Comparison of ENCODE assay signal across 8 mouse cellular contexts in the genomic region with DNA sequence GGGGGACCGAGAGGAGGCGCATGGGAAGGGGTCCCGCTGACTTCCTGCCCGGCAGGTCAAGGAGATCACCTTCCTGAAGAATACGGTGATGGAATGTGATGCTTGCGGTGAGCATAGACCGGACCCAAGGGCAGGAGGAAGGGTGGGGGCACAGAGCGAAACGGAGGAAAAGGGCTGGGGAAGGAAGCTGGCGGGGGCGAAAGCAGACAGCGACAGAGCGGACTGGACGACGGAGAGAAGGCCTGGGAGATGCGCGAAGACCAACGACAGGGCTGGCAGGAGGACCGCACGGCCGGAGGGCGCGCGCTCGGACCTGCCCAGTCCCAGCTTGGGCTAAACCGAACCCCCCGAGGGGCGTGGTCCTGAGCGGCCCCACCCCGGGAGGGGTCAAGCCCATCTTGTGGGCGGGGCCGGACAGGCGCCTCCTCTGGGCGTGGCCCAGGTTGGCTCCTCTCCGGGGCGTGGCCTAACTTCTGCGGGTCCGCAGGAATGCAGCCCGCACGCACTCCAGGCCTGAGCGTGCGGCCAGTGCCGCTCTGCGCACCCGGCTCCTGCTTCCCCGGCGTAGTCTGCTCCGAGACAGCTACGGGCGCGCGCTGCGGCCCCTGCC. TPM values are rescaled to one million over a fixed set of nuclear protein-coding genes. Genes with fewer than 3 reads are reported as not detected.
DNase-seq lines count a peak whose midpoint lies in the region; ATAC-seq and TF ChIP-seq lines count a peak whose summit lies in the region.

No protein-coding gene starts in this region.

- H3K79me2 ChIP-seq in heart, adult 2 months (replicated peaks; ENCODE audit: control insufficient read depth, insufficient read depth, low read length), result no peaks in the 10 kb centered on the region

- WGBS in heart, adult 2 months, result 2% methylated on average over 53 of the region's 53 CpGs
- WGBS in lung, embryonic 15.5 days, result 1% methylated on average over 53 of the region's 53 CpGs
- WGBS in olfactory bulb, adult 2 months, result under 1% methylated on average over 53 of the region's 53 CpGs

- TF ChIP-seq EP300 in heart, adult 2 months (IDR thresholded peaks at IDR 0.05; ENCODE audit: insufficient read depth, low read depth, low read length), result no peak

- H3K9me3 ChIP-seq in lung, embryonic 15.5 days, result 0 out of 2 replicates have a peak, but pooled peaks cover 4% of the 10 kb centered on the region

- H3K4me3 ChIP-seq in heart, adult 2 months, result peak overlapping the region; percentile 22; the same call in 1 of the 2 replicates
- peak overlapping the region; percentile 43 for H3K4me3 ChIP-seq in lung, embryonic 15.5 days
- H3K4me3 ChIP-seq in olfactory bulb, adult 2 months (ENCODE audit: insufficient read depth, low read depth, low read length), result peak overlapping the region; percentile 11; the same call in 1 of the 2 replicates

- peak; percentile 58 for DNase-seq in left cerebral cortex, postnatal 4 days
- DNase-seq in left cerebral cortex, postnatal 25 days (ENCODE audit: low spot score in 2 of 2), result no peak
- peak; percentile 77 for DNase-seq in embryo, embryonic 9.5 days (ENCODE audit: extremely low spot score)
- peak; percentile 76 to 79 for DNase-seq in heart, adult 2 months
- peak; percentile 90 for DNase-seq in kidney, adult 18-20 months
- peak; percentile 55 for DNase-seq in urinary bladder, adult 2 months (ENCODE audit: low spot score)

- TF ChIP-seq CTCF in heart, adult 2 months (IDR thresholded peaks at IDR 0.05), result no peak
- TF ChIP-seq CTCF in olfactory bulb, adult 2 months (IDR thresholded peaks at IDR 0.05; ENCODE audit: insufficient read depth, low read depth, low read length), result no peak

- no peaks in the 10 kb centered on the region for H3K36me3 ChIP-seq in heart, adult 2 months (ENCODE audit: control insufficient read depth, insufficient read depth, low read length)
- H3K36me3 ChIP-seq in lung, embryonic 15.5 days, result no peaks in the 10 kb centered on the region

- ATAC-seq in lung, embryonic 15.5 days (ENCODE audit: borderline replicate concordance, extremely low read depth, low FRiP score, low TSS enrichment), result peak; percentile 73

- H3K4me2 ChIP-seq in lung, embryonic 15.5 days, result peak overlapping the region; percentile 78

- H3K4me1 ChIP-seq in heart, adult 2 months (ENCODE audit: control insufficient read depth, insufficient read depth, low read length), result no peaks in the 10 kb centered on the region
- H3K4me1 ChIP-seq in lung, embryonic 15.5 days, result peaks cover 35% of the 10 kb centered on the region
- H3K4me1 ChIP-seq in olfactory bulb, adult 2 months (ENCODE audit: control insufficient read depth, insufficient read depth, low read length), result peaks cover 26% of the 10 kb centered on the region

- no peak overlapping the region for H3K27ac ChIP-seq in heart, adult 2 months
- no peak overlapping the region for H3K27ac ChIP-seq in lung, embryonic 15.5 days
- no peak overlapping the region for H3K27ac ChIP-seq in olfactory bulb, adult 2 months (ENCODE audit: insufficient read depth, low read depth, low read length)

- peaks cover 20% of the 10 kb centered on the region for H3K27me3 ChIP-seq in heart, adult 2 months (ENCODE audit: control insufficient read depth, insufficient read depth, low read length)
- peaks cover 75% of the 10 kb centered on the region for H3K27me3 ChIP-seq in lung, embryonic 15.5 days

- no peak overlapping the region for H3K9ac ChIP-seq in heart, adult 2 months (ENCODE audit: low read depth, low read length)
- no peak overlapping the region; the same call in 1 of the 2 replicates for H3K9ac ChIP-seq in lung, embryonic 15.5 days

- peak; percentile 36; the same call in 1 of the 2 replicates for TF ChIP-seq POLR2A in heart, adult 2 months (IDR thresholded peaks at IDR 0.05; ENCODE audit: insufficient read depth, low read depth, low read length)
- TF ChIP-seq POLR2A in olfactory bulb, adult 2 months (IDR thresholded peaks at IDR 0.05; ENCODE audit: insufficient read depth, low read depth, low read length), result no peak

- intact Hi-C loops in left cerebral cortex, postnatal 4 days (cut with DNase I), result no loop called here
- intact Hi-C loops in left cerebral cortex, postnatal 25 days (cut with DNase I), result no loop called here
- intact Hi-C loops in heart, adult 2 months (cut with DNase I), result no loop called here

RNA-seq across cellular contexts. Expression of a gene that starts 1.1 kb away (rescaled TPM):
- under 1 TPM in 1 of 2 experiments, not detected in 1; 0.20 TPM for total RNA-seq in left cerebral cortex, postnatal 4 days (2021)
- total RNA-seq in left cerebral cortex, postnatal 25 days (2021), result under 1 TPM; 0.23 to 0.48 TPM
- 1 to 10 TPM; 5.1 to 5.4 TPM for total RNA-seq in heart, adult 2 months (2021)
- polyA plus RNA-seq in heart, adult 2 months (2012; rRNA removed), result 11.5 and 17.4 TPM in 2 replicates
- 0.46 and 0.70 TPM in 2 replicates for polyA plus RNA-seq in lung, embryonic 15.5 days (2015; fragmentation: Nextera tagmentation; extraction: Ambion mirVana)
- polyA plus RNA-seq in olfactory bulb, adult 2 months (2012; ENCODE audit: insufficient read depth, insufficient read length, low replicate concordance, missing spikeins), result not detected in 2 replicates
- 0.22 and 0.23 TPM in 2 replicates for polyA plus RNA-seq in urinary bladder, adult 2 months (2012; rRNA removed)

RNA-seq across cellular contexts. Expression of a gene that starts 21.3 kb away (rescaled TPM):
- total RNA-seq in left cerebral cortex, postnatal 4 days (2021), result 10 to 100 TPM; 54.9 to 55.3 TPM
- total RNA-seq in left cerebral cortex, postnatal 25 days (2021), result 10 to 100 TPM; 58.2 to 61.6 TPM
- total RNA-seq in heart, adult 2 months (2021), result 10 to 100 TPM; 42.6 to 43.9 TPM
- 17.4 and 23.4 TPM in 2 replicates for polyA plus RNA-seq in heart, adult 2 months (2012; rRNA removed)
- polyA plus RNA-seq in lung, embryonic 15.5 days (2015; fragmentation: Nextera tagmentation; extraction: Ambion mirVana), result 17.3 and 19.6 TPM in 2 replicates
- polyA plus RNA-seq in olfactory bulb, adult 2 months (2012; ENCODE audit: insufficient read depth, insufficient read length, low replicate concordance, missing spikeins), result not detected in 2 replicates
- 16.4 and 30.5 TPM in 2 replicates for polyA plus RNA-seq in urinary bladder, adult 2 months (2012; rRNA removed)

RNA-seq across cellular contexts. Expression of a gene that starts 44.8 kb away (rescaled TPM):
- total RNA-seq in left cerebral cortex, postnatal 4 days (2021), result 1 to 10 TPM; 6.8 to 7.9 TPM
- total RNA-seq in left cerebral cortex, postnatal 25 days (2021), result 10 to 100 TPM; 17.7 to 18.9 TPM
- total RNA-seq in heart, adult 2 months (2021), result not detected
- 0.14 TPM in 1 of 2 replicates, not detected in the other for polyA plus RNA-seq in heart, adult 2 months (2012; rRNA removed)
- polyA plus RNA-seq in lung, embryonic 15.5 days (2015; fragmentation: Nextera tagmentation; extraction: Ambion mirVana), result 1.0 TPM in 2 replicates
- not detected in 2 replicates for polyA plus RNA-seq in olfactory bulb, adult 2 months (2012; ENCODE audit: insufficient read depth, insufficient read length, low replicate concordance, missing spikeins)
- 0.74 and 1.3 TPM in 2 replicates for polyA plus RNA-seq in urinary bladder, adult 2 months (2012; rRNA removed)

RNA-seq across cellular contexts. Expression of a gene that starts 58.8 kb away (rescaled TPM):
- 10 to 100 TPM; 61.6 to 67.6 TPM for total RNA-seq in left cerebral cortex, postnatal 4 days (2021)
- total RNA-seq in left cerebral cortex, postnatal 25 days (2021), result 100 to 1,000 TPM; 105 to 111 TPM
- total RNA-seq in heart, adult 2 months (2021), result under 1 TPM; 0.34 to 0.64 TPM
- polyA plus RNA-seq in heart, adult 2 months (2012; rRNA removed), result 0.97 and 1.2 TPM in 2 replicates
- polyA plus RNA-seq in lung, embryonic 15.5 days (2015; fragmentation: Nextera tagmentation; extraction: Ambion mirVana), result 3.1 and 3.3 TPM in 2 replicates
- polyA plus RNA-seq in olfactory bulb, adult 2 months (2012; ENCODE audit: insufficient read depth, insufficient read length, low replicate concordance, missing spikeins), result not detected in 2 replicates
- 1.3 and 2.1 TPM in 2 replicates for polyA plus RNA-seq in urinary bladder, adult 2 months (2012; rRNA removed)

Comparison
In these comparisons a context has a peak if more than half of its experiments do, and no peak if none do; other contexts are left out.
1. DNase-seq: peak in left cerebral cortex, postnatal 4 days (single experiment), embryo, embryonic 9.5 days (single experiment), heart, adult 2 months (2 of 2), kidney, adult 18-20 months (single experiment) and urinary bladder, adult 2 months (single experiment); none in left cerebral cortex, postnatal 25 days (0 of 2).
2. Peak in every context shown above with its lines, with median percentiles within 50 percentile points of each other: H3K4me3 ChIP-seq.